Mouse (Mus musculus) T-helper 1 cell (primary cell): ENCODE results near the gene Pdia3.
"Not testable (repeated sequence)": the region's sequence is repeated elsewhere in the genome, so short reads cannot be mapped to it uniquely, and the experiment has no call there.

Experiments used
- in situ Hi-C: fragments of 300-600 bp; cut with MboI, MseI; formaldehyde crosslinking; loops from one replicate; pipeline ENCODE4 v1.15.1; 2025; ENCODE audit warnings: high pct_unique_total_duplicates

Gene Pdia3

DNA sequence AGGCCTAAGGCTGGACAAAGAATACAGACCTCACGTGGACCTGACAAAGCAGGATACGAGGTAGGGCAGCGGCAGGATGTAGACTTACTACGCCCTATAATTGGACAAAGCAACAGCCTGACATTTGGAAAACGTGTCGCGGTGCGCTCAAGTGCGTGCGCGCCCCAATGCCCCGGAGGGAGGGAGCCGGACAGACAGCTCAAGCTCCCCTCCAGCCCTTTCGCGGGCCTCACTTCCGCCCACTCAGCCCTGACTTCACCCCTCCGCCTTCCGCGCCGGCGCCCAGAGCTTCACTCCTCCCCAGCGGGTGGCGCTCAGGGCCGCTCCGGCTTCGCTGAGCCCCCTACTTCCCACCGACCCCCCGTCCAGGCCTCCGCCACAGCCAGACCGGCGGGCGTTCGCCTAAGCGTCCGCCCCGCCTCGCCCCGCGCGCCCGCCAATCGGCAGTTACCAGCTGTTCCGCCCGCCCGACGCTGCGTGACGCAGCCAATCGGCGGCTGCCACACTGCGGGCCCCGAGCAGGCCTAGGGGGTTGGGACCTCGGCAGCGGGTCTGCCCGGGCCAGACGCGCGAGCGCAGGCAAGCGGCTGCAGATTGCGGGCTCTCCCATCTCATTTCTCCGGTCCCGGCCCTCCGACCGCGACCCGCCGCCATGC is at the start of gene Pdia3, which contains the start of gene Catsper2:
Pdia3 (plus strand) TSS at position 389 of the 656 bp plus-strand sequence.
Catsper2 (minus strand) TSS at position 406 of the 656 bp plus-strand sequence.
- in situ Hi-C loops, result no loop called here

DNA sequence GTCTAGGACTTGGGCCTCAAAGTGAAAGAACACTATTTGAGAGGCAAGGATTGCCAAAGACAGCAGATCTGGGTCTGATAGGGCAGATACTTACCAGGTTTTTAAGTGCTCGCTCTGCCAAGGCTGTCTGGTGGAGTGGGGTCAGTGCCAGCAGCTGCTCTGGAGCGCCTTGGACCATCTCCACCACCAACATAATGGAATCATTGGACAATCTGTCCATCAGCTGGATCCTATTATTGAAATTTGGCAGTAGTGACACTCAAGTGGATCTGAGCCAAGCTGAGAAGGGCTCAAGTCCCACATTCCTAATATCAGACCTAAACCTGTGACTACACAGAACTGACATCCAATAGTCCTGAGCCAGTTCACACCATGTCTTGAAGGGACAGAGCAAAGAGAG is 44.7 kb upstream of the Pdia3 start:
- in situ Hi-C loops, result no loop called here

- in situ Hi-C loops, result loop anchor here (10.0 kb wide), 1 partner anchor 1086 kb away; the partner anchor contains the start of gene Pla2g4d
Measured at GRCm38 (mm10) chr2:121370921-121371320, 42.7 kb upstream of the Pdia3 start.

DNA sequence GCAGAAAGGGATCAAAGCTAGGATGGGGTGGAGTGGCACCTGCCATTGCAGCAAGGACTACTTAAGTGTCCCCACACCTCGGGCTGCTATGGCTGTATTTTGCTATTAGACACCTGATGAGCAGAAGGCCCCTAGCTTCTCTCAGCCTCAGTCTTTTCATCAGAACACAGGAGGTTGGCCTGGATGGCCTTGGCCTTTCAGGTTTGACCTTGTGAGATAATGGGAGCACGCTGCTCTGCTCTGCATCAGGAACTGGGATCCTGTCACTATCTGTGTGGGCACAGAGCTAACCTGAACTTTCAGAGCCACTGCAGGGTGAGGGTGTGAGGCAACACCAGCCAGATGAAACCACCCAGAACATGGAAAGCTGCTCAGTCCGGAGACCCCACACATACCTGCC is 41.3 kb upstream of the Pdia3 start:
- in situ Hi-C loops, result loop anchor here (10.0 kb wide), 1 partner anchor 1087 kb away; the partner anchor contains the start of gene Pla2g4d

GRCm38 (mm10) chr2:121374766-121375165 is 38.8 kb upstream of the Pdia3 start:
- in situ Hi-C loops, result loop anchor here (10.0 kb wide), 1 partner anchor 1090 kb away; the partner anchor contains the start of gene Pla2g4d

DNA sequence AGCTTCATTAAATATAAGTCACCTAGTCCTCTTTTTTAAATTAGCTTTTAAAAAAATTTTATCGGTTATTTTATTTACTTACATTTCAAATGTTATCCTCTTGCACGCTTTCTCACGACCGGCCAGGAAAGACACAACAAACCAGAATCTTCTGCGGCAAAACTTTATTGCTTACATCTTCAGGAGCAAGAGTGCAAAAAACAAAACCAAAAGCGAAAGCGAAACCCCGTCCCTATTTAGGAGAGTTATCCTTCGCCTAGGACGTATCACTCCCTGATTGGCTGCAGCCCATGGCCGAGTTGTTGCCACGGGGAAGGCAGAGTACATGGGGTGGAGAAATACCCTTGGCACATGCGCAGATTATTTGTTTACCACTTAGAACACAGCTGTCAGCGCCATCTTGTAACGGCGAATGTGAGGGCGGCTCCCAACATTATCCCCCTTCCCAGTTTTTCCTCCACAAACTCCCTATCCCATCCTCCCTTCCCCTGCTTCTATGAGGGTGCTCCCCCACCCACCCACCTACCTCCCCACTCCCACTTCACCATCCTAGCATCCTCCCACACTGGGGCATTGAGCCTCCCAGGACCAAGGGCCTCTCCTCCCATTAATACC is 26.5 kb upstream of the Pdia3 start, which contains the start of gene Strc:
Strc (minus strand) TSS at position 208 of the 615 bp plus-strand sequence.
- in situ Hi-C loops, result not testable (repeated sequence)

DNA sequence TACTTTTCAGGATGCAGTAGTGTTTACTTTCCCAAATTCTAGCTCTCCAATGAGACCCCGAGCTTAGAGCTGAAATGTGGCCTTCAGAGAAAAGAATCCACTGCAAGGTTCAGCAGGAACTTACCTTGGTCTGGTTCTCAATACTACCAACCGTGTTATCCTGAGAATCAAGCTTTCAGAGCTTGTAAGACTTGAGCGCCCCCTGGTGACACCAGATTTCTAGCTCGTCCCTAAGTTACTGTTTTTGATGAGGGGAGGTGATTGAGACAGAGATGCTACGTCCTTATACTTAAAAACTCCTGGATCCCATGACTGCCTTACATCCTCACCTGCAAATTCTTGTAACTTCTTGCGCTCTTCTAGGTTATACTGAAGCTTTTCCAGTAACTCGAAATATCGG is 17.0 kb upstream of the Pdia3 start:
- in situ Hi-C loops, result loop anchor here (10.0 kb wide), 1 partner anchor 152 kb away; no protein-coding TSS in a partner anchor

- in situ Hi-C loops, result no loop called here
Measured at GRCm38 (mm10) chr2:121403296-121403695, 10.3 kb upstream of the Pdia3 start.

GRCm38 (mm10) chr2:121408160-121408559 is 5.4 kb upstream of the Pdia3 start:
- in situ Hi-C loops, result loop anchor here (5.0 kb wide), 1 partner anchor 34 kb away; the partner anchor contains the start of gene Ell3

GRCm38 (mm10) chr2:121412843-121413386 is 660 bp upstream of the Pdia3 start:
- in situ Hi-C loops, result no loop called here

- in situ Hi-C loops, result no loop called here
Measured at GRCm38 (mm10) chr2:121414139-121414685, 637 bp downstream of the Pdia3 start.

DNA sequence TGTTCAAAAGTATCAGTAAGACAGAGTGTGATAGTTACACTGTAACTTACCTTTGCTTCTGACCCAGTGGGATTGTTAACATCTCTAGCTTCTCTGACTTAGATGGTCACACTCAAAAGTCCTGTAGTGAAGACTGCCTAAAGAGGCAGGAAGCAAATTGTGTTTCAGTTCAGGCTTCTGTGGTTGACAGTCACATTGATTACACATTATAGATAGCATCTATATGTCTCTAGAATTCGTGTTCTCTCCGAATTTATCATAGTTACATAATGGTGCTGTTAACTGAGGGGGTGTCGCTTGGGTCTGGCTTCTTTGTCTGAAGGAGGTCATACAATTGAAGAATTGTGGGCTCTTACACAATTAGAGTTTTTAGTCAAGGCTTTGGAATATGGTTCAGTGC is 1.5 kb downstream of the Pdia3 start:
- in situ Hi-C loops, result no loop called here

GRCm38 (mm10) chr2:121415591-121415990 is 2.0 kb downstream of the Pdia3 start:
- in situ Hi-C loops, result no loop called here

DNA sequence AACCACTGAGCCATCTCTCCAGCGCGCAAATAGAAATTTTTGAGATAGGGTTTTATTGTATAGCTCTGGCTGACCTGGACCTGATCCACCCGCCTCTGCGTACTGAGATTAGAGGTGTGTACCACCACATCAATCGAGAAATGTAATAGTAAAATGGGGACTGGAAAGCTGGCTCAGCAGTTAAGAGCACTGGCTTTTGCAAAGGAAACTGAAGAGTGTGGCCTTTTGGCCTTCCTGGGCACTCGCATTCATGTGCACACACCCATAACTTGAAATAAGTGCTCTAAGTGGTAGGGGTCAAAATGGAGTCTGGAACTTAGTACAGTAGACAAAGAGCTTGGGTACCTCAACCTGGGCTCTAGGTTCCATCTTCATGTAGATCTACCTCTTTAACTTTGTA is 2.8 kb downstream of the Pdia3 start:
- in situ Hi-C loops, result no loop called here

DNA sequence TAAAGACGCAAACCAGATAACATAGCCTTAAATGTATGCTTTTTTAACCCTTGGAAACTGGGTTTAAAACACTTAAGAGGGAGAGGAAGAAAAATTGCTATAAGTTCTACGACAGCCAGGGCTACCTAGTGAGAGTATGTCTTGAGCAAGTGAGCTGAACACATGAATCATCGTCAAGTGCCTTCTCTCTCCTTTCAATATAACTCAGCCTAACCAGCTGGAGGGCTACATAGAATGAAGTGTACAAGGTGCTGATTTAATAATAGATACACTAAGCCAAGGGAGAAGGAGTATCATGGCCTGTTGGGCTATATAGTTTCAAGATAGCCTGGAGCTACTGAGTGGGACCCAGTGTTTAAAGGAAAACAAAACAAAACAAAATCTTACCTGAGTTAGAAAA is 4.9 kb downstream of the Pdia3 start:
- in situ Hi-C loops, result no loop called here

- in situ Hi-C loops, result no loop called here
Measured at GRCm38 (mm10) chr2:121423166-121423565, 9.6 kb downstream of the Pdia3 start.

DNA sequence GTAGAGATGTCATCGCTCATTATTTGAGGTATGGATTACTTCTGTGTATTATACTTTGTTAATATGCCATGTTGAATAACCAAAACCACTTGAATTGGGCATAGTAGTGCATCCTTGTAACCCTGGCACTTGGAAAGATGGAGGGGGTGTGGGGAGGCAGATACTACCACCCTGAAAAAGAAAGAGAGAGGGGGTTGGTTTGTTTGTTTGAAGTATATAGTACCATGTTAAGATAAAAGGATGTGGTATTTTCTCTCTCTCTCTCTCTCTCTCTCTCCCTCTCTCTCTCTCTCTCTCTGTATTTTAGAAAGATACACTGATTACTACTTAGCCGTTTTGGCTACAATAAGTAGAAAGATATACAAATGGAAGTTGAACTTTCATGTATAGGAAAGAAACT is 12.3 kb downstream of the Pdia3 start:
- in situ Hi-C loops, result no loop called here

- in situ Hi-C loops, result no loop called here
Measured at GRCm38 (mm10) chr2:121434854-121435253, 21.3 kb downstream of the Pdia3 start.

- in situ Hi-C loops, result loop anchor here (5.0 kb wide), 1 partner anchor 32 kb away; no protein-coding TSS in a partner anchor
Measured at GRCm38 (mm10) chr2:121439746-121440145, 26.2 kb downstream of the Pdia3 start.

GRCm38 (mm10) chr2:121440834-121441605 is 27.4 kb downstream of the Pdia3 start:
- in situ Hi-C loops, result loop anchor here (5.0 kb wide), 1 partner anchor 34 kb away; no protein-coding TSS in a partner anchor

DNA sequence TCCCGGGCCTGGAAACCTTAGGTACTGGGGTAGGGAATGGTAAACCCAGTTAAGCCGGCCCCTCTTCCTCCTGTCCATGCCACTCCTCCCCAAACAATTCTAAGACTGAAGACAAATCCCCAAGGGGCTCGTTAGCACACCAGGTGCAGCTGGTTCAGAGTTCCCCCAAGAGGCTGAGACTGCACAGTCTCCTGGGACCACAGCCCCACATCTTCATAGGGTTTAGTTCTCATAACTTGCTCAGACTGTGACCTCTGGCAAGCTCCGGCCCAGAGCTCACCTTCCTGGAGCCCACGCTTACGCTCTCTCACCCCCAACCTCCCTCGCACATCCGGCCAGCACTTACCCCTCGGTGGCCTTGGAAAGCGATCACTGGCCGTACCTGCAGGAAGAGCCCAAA is 28.2 kb downstream of the Pdia3 start:
- in situ Hi-C loops, result loop anchor here (5.0 kb wide), 1 partner anchor 34 kb away; no protein-coding TSS in a partner anchor
